Mouse (Mus musculus): ENCODE results near the gene Rpl36. TPM values are rescaled to one million over a fixed set of nuclear protein-coding genes. Genes with fewer than 3 reads are reported as not detected.

Gene Rpl36
- polyA plus RNA-seq, 1 experiment = 2,245 TPM

DNA sequence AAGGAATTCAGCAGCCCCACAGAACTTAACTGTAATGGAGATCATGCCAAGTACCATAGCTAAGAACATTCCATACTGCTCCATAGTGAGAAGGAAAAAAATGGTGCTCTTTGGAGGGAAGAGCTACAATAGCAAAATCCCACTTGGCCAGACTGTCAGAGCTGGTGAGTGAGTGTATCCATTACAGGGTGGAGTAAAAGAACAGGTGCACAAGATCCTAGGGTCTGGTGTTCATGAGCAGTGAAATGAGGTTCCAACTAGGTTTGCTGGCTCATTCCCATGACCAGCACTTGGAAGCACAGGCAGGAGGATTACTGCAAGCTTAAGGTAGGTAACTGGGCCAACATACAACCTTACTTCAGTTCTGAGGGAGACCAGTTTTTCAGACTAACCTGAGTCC is 20.7 kb upstream of the Rpl36 start:
- H3K27me3 ChIP-seq (ENCODE audit: control insufficient read depth, insufficient read depth, low read length) = no peaks in the 10 kb centered on the region
- no peaks in the 10 kb centered on the region for H3K4me1 ChIP-seq (ENCODE audit: control insufficient read depth, insufficient read depth, insufficient read length, low read length)
- TF ChIP-seq CTCF (IDR thresholded peaks at IDR 0.05; ENCODE audit: extremely low read depth, insufficient read length, insufficient replicate concordance, low read depth, low read length) (no peak), POLR2A (IDR thresholded peaks at IDR 0.05; ENCODE audit: low read depth, low read length) (no peak)
- H3K27ac ChIP-seq (ENCODE audit: insufficient read depth, low read depth, low read length) = no peak overlapping the region
- H3K36me3 ChIP-seq (ENCODE audit: control insufficient read depth, insufficient read depth, low read length) = peaks cover 86% of the 10 kb centered on the region
- H3K4me3 ChIP-seq (ENCODE audit: low read depth, low read length) = no peak overlapping the region

DNA sequence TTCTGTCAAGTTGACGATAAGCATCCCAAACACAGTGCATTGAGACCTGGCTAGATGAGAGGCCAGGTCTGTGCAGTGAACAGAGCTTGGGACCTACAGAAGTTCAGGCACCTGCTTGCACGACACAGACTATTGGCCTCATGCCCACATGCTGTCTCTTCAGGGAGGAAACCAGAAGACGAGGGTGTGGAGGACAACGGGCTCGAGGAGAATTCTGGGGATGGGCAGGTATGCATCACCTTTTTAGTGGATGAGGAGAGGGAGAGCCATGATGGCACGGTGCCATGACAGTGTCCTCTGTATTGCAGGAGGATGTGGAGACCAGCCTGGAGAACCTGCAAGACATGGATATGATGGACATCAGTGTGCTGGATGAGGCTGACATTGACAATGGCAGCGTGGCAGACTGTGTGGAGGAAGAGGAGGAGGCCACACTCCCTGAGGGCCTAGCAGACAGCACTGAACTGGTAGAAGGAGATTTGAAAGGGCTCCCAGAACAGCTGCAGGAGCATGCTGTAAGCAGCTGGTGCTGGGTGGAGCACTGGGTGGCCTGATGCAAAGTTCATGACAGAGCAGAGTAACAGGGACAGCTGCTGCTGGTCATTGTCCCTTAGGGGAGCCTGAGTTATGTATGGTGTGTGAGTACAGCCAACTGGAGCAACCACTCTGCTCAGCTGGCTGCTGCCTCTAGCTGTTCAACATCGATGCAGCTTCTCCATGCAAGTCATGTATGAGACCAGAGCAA is 19.5 kb upstream of the Rpl36 start:
- TF ChIP-seq POLR2A (IDR thresholded peaks at IDR 0.05; ENCODE audit: low read depth, low read length) (no peak), CTCF (IDR thresholded peaks at IDR 0.05; ENCODE audit: extremely low read depth, insufficient read length, insufficient replicate concordance, low read depth, low read length) (no peak)

DNA sequence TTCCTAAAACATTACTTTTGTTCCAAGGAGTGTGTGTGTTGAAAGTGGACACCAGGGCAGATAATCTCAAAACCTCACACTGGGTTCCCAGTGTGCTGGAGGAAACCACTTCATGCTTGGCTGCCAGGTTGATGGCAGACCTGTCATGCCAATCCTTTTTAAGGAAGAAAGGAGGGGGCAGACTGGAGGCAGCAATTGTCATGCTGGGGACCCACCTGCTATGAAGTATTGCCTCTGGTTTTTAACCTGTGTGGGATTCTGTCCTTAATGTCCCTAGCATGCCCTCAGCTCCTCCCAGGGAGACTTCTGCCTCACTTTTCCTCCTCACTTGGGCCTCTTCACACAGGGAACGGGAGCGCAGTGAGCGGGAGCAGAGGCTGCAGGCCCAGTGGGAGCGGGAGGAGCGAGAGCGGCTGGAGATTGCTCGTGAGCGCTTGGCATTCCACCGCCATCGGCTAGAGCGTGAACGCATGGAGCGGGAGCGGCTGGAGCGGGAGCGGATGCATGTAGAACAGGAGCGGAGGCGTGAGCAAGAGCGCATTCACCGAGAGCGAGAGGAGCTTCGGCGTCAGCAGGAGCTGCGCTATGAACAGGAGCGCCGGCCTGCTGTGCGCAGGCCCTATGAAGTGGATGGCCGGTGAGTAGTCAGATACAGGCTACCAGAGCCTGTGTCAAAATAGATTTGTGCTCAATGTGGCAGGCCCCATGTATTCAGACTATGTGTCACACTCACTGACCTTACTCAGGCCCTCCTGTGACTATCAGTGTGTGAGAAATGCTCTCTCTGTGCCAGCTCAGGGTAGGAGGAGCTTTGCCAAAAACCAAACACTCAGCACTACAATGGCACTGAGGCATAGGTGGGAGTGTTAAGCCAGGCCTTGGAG is 9.8 kb upstream of the Rpl36 start:
- TF ChIP-seq POLR2A (IDR thresholded peaks at IDR 0.05; ENCODE audit: low read depth, low read length) = no peak
- TF ChIP-seq CTCF (IDR thresholded peaks at IDR 0.05; ENCODE audit: extremely low read depth, insufficient read length, insufficient replicate concordance, low read depth, low read length) = no peak
- H3K4me3 ChIP-seq (ENCODE audit: low read depth, low read length) = no peak overlapping the region
- 96% methylated on average over 28 of the region's 28 CpGs for WGBS
- H3K27ac ChIP-seq (ENCODE audit: insufficient read depth, low read depth, low read length) = no peak overlapping the region
- no peaks in the 10 kb centered on the region for H3K27me3 ChIP-seq (ENCODE audit: control insufficient read depth, insufficient read depth, low read length)
- H3K4me1 ChIP-seq (ENCODE audit: control insufficient read depth, insufficient read depth, insufficient read length, low read length) = no peaks in the 10 kb centered on the region
- H3K36me3 ChIP-seq (ENCODE audit: control insufficient read depth, insufficient read depth, low read length) = peaks cover 76% of the 10 kb centered on the region

More for the DNA sequence above, 19.5 kb upstream of the Rpl36 start:
- H3K4me3 ChIP-seq (ENCODE audit: low read depth, low read length) = no peak overlapping the region
- no peaks in the 10 kb centered on the region for H3K27me3 ChIP-seq (ENCODE audit: control insufficient read depth, insufficient read depth, low read length)
- WGBS = 60% methylated on average over 8 of the region's 8 CpGs
- H3K4me1 ChIP-seq (ENCODE audit: control insufficient read depth, insufficient read depth, insufficient read length, low read length) = no peaks in the 10 kb centered on the region
- no peak overlapping the region for H3K27ac ChIP-seq (ENCODE audit: insufficient read depth, low read depth, low read length)
- peaks cover 85% of the 10 kb centered on the region for H3K36me3 ChIP-seq (ENCODE audit: control insufficient read depth, insufficient read depth, low read length)

- Histone ChIP-seq H3K27ac (ENCODE audit: insufficient read depth, low read depth, low read length) (no peak overlapping the region), H3K4me3 (ENCODE audit: low read depth, low read length) (no peak overlapping the region), H3K4me1 (ENCODE audit: control insufficient read depth, insufficient read depth, insufficient read length, low read length) (peaks cover 2% of the 10 kb centered on the region; the same call in 1 of the 2 replicates), H3K27me3 (ENCODE audit: control insufficient read depth, insufficient read depth, low read length) (no peaks in the 10 kb centered on the region), H3K36me3 (ENCODE audit: control insufficient read depth, insufficient read depth, low read length) (peaks cover 76% of the 10 kb centered on the region)
- WGBS = 89% methylated on average over 9 of the region's 9 CpGs
- TF ChIP-seq POLR2A (IDR thresholded peaks at IDR 0.05; ENCODE audit: low read depth, low read length) (no peak), CTCF (IDR thresholded peaks at IDR 0.05; ENCODE audit: extremely low read depth, insufficient read length, insufficient replicate concordance, low read depth, low read length) (no peak)
These were observed 9.2 kb upstream of the Rpl36 start for GRCm38 (mm10) chr17:56604070-56604380.

GRCm38 (mm10) chr17:56604422-56604821 is 8.8 kb upstream of the Rpl36 start:
- Histone ChIP-seq H3K27ac (ENCODE audit: insufficient read depth, low read depth, low read length) (no peak overlapping the region), H3K27me3 (ENCODE audit: control insufficient read depth, insufficient read depth, low read length) (no peaks in the 10 kb centered on the region), H3K4me1 (ENCODE audit: control insufficient read depth, insufficient read depth, insufficient read length, low read length) (peaks cover 2% of the 10 kb centered on the region; the same call in 1 of the 2 replicates), H3K36me3 (ENCODE audit: control insufficient read depth, insufficient read depth, low read length) (peaks cover 74% of the 10 kb centered on the region), H3K4me3 (ENCODE audit: low read depth, low read length) (no peak overlapping the region)
- WGBS = 86% methylated on average over 3 of the region's 3 CpGs
- TF ChIP-seq CTCF (IDR thresholded peaks at IDR 0.05; ENCODE audit: extremely low read depth, insufficient read length, insufficient replicate concordance, low read depth, low read length) (no peak), POLR2A (IDR thresholded peaks at IDR 0.05; ENCODE audit: low read depth, low read length) (no peak)

- no peak for TF ChIP-seq CTCF (IDR thresholded peaks at IDR 0.05; ENCODE audit: extremely low read depth, insufficient read length, insufficient replicate concordance, low read depth, low read length)
- no peak for TF ChIP-seq POLR2A (IDR thresholded peaks at IDR 0.05; ENCODE audit: low read depth, low read length)
- peaks cover 6% of the 10 kb centered on the region; the same call in 1 of the 2 replicates for H3K4me1 ChIP-seq (ENCODE audit: control insufficient read depth, insufficient read depth, insufficient read length, low read length)
- no peak overlapping the region for H3K4me3 ChIP-seq (ENCODE audit: low read depth, low read length)
- no peaks in the 10 kb centered on the region for H3K27me3 ChIP-seq (ENCODE audit: control insufficient read depth, insufficient read depth, low read length)
- no peak overlapping the region for H3K27ac ChIP-seq (ENCODE audit: insufficient read depth, low read depth, low read length)
- H3K36me3 ChIP-seq (ENCODE audit: control insufficient read depth, insufficient read depth, low read length) = peaks cover 64% of the 10 kb centered on the region
- WGBS = 81% methylated on average over 9 of the region's 9 CpGs
These were observed 7.8 kb upstream of the Rpl36 start for GRCm38 (mm10) chr17:56605431-56605830.

GRCm38 (mm10) chr17:56607521-56608062 is 5.6 kb upstream of the Rpl36 start:
- Histone ChIP-seq H3K36me3 (ENCODE audit: control insufficient read depth, insufficient read depth, low read length) (peaks cover 45% of the 10 kb centered on the region), H3K4me3 (ENCODE audit: low read depth, low read length) (no peak overlapping the region), H3K4me1 (ENCODE audit: control insufficient read depth, insufficient read depth, insufficient read length, low read length) (peaks cover 14% of the 10 kb centered on the region), H3K27ac (ENCODE audit: insufficient read depth, low read depth, low read length) (no peak overlapping the region), H3K27me3 (ENCODE audit: control insufficient read depth, insufficient read depth, low read length) (no peaks in the 10 kb centered on the region)
- TF ChIP-seq CTCF (IDR thresholded peaks at IDR 0.05; ENCODE audit: extremely low read depth, insufficient read length, insufficient replicate concordance, low read depth, low read length) = no peak
- no peak for TF ChIP-seq POLR2A (IDR thresholded peaks at IDR 0.05; ENCODE audit: low read depth, low read length)
- WGBS = 66% methylated on average over 3 of the region's 3 CpGs

Measured in small intestine, adult 2 months (tissue).